Mouse (Mus musculus) frontal cortex, postnatal 25 days (tissue): ENCODE measurements around the gene Tfap2c.

ENCODE experiments used
- DNase-seq, 2 experiments: peaks; one replicate each; pipeline ENCODE4 v3.0.0; 2022; ENCODE audit warnings: low spot score in 2 of 2

Tfap2c gene

GRCm38 (mm10) chr2:172549371-172550155 is at the start of gene Tfap2c:
Gene Tfap2c, plus strand, starts transcription at chr2:172549593.
- DNase-seq = no peak

- no peak for DNase-seq
These were observed 48.6 kb upstream of the Tfap2c start for GRCm38 (mm10) chr2:172500752-172501316.

- DNase-seq = no peak
These were observed 48.1 kb upstream of the Tfap2c start for GRCm38 (mm10) chr2:172501341-172501740.

GRCm38 (mm10) chr2:172502168-172502567 is 47.2 kb upstream of the Tfap2c start:
- DNase-seq = no peak

GRCm38 (mm10) chr2:172506121-172506520 is 43.3 kb upstream of the Tfap2c start:
- no peak for DNase-seq

GRCm38 (mm10) chr2:172510056-172510712 is 39.2 kb upstream of the Tfap2c start:
- no peak for DNase-seq

- no peak for DNase-seq
These were observed 38.5 kb upstream of the Tfap2c start for GRCm38 (mm10) chr2:172510899-172511298.

DNA sequence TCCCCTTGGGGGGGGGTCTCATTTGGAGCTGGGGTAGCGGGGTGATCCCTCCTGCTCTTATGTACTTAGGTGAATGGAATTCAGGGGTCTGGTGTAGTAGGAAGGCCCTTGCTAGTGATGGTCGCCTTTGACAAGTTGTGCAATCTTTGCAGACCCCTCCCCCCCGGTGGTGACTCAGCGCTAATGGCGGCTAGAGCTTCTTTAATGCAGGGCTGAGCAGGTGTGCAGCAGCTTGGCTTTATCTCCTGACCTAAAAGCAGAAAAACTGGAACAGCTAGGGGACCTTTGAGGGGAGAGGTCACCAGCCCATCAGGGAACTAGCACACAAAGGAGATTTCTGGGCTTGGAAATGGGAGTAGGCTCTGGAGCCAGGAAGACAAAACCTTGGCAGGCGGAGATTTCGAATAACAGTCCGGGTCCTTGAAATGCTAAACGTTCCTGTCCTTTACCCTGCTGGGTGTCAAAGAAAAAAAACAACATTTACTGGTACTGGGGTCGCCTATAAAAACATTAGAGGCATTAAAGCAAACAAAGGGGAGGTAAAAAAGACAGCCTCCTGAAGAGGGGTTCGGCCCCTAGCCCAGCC is 32.9 kb upstream of the Tfap2c start:
- DNase-seq = no peak

DNA sequence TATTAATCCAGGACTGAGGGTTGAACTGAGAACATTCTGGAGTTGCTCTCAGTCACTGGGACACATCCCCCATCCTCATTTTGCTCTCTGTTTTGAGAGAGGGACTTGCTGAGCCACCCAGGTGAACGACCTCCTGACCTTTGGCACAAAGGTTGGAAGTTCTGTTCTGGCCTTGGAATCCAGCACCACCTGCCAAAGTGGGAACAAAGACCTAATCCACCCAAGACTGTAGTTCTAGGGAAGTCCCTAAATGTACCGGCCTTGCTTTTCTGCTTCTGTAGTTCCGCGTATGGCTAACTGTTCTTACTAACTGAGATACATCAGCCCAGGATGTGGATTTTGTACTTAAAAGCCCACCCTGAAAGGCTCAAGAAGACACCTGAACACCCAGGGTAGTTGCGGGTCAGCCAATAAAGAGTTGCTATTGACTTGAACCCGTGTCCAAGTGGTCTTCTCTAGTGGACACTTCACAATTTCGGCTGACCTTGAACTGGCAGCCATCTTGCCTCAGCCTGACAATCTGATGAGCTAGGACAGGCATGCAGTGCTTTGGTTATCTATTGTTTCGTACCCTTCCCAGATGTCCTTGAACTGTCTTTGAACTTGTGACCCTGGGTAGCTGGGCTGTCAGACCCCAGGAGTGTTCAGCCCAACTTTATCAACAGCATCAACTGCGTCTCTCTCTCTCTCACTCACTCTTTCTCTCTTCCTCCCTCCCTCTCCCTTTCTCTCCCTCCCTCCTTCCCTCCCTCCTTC is 28.6 kb upstream of the Tfap2c start:
- no peak for DNase-seq

- DNase-seq = no peak
These were observed 26.9 kb upstream of the Tfap2c start for GRCm38 (mm10) chr2:172522528-172522927.

GRCm38 (mm10) chr2:172527175-172527574 is 22.2 kb upstream of the Tfap2c start:
- no peak for DNase-seq

GRCm38 (mm10) chr2:172543987-172544386 is 5.4 kb upstream of the Tfap2c start:
- no peak for DNase-seq

- DNase-seq = no peak
These were observed 4.7 kb upstream of the Tfap2c start for GRCm38 (mm10) chr2:172544601-172545127.

DNA sequence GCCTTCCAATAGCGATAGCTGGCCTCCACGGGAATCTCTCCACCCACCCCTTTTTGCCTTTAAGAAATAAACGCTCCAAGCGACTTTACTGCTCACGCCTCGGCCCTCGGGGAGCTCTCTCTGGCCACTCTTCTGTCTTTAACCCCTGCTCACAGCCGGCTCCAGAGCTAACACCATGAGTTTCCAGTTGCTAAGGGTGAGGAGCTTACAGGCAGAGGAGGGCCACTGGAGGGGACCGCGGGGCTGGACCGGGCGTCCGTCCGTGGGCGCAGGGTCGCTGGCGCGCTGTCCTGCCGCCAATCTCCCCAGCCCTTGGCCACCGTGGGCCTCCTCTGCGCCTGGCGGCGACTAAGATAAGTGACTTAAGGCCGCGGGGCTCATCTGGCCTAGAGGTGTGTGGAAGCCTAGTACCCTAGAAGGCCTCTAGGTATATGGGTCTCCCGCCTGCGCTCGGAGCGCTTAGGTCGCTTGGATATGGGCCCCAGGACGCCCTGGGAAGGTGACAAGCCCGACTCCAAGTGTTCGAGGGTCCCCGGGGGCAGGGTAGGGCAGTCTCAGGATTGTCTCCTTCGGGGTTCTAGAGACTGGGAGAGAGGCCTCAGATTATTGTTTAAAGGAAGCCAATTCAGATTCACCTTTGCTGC is 3.7 kb upstream of the Tfap2c start:
- DNase-seq = no peak

GRCm38 (mm10) chr2:172546551-172546950 is 2.8 kb upstream of the Tfap2c start:
- no peak for DNase-seq

GRCm38 (mm10) chr2:172547116-172547515 is 2.3 kb upstream of the Tfap2c start:
- no peak for DNase-seq

GRCm38 (mm10) chr2:172547807-172548586 is 1.4 kb upstream of the Tfap2c start:
- no peak for DNase-seq

- no peak for DNase-seq
These were observed 629 bp upstream of the Tfap2c start for GRCm38 (mm10) chr2:172548672-172549255.

DNA sequence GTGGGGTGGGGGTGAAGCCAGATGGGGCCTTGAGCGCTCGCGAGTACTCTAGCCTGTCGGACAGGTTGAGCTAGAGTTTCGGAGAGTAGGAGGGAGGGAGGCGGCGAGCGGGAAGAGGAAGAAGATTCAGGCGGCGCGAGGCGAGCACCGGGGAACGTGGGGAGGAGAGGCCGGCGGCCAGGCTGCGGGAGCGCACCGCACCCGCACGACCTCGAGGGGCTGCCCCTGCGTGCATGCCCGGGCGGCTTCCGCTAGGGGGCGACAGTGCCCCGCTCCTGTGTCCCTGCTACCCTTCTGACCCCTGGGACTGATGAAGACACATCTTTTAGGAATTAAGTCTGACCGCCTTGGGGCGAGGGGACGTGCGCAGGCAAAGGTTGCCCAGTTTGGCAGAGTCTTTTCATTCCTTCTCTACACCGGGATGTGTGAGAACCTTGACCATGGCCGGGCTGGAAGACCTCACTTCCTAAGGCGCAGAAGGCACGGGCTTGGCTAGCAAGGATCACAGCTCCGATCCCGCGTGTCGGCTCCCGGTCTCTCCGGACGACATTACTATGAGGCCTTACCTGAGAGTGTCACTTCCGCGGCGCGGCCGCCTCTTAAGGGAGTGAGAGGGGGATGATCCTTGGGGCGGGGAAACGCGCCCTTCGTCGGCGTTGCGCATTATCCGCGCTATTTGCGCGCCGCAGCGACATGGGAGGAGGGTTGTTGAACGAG is 1.1 kb downstream of the Tfap2c start:
- peak in 1 of 2 experiments; percentile 46 for DNase-seq
